Mouse (Mus musculus) brain, adult 2 months (tissue): ENCODE data around the gene Cyp2c29.
"Not testable (repeated sequence)": the region's sequence is repeated elsewhere in the genome, so short reads cannot be mapped to it uniquely, and the experiment has no call there.

ENCODE experiments used
- DNase-seq: peaks from one replicate; pipeline ENCODE4 v3.0.0; 2011; ENCODE audit warnings: low read depth, low spot score

Gene Cyp2c29

GRCm38 (mm10) chr19:39269105-39269504 is at the start of gene Cyp2c29:
Gene Cyp2c29 (plus strand): TSS chr19:39269405.
- not testable (repeated sequence) for DNase-seq

- DNase-seq: not testable (repeated sequence)
Measured at GRCm38 (mm10) chr19:39267036-39267435, 2.2 kb upstream of the Cyp2c29 start.

- DNase-seq: no peak
Measured at GRCm38 (mm10) chr19:39282801-39283200, 13.6 kb downstream of the Cyp2c29 start.

- no peak for DNase-seq
Measured at GRCm38 (mm10) chr19:39285637-39286036, 16.4 kb downstream of the Cyp2c29 start.

GRCm38 (mm10) chr19:39286825-39287224 is 17.6 kb downstream of the Cyp2c29 start:
- DNase-seq: no peak

GRCm38 (mm10) chr19:39288978-39289377 is 19.8 kb downstream of the Cyp2c29 start:
- DNase-seq: no peak
